Mouse (Mus musculus) CD4-positive helper T cell, adult 2 months (primary cell): ENCODE measurements around the gene C530008M17Rik.
A peak's percentile ranks its signal among the peaks of the same experiment; 100 is the strongest.

Experiments
- DNase-seq: peaks from one replicate; pipeline ENCODE4 v3.0.0-alpha.2; 2012; ENCODE audit warnings: low read depth, missing footprints, low spot score

C530008M17Rik gene

GRCm38 (mm10) chr5:76773492-76774158, 117.3 kb downstream of the C530008M17Rik start:
- DNase-seq, result no peak

GRCm38 (mm10) chr5:76779094-76779615, 122.8 kb downstream of the C530008M17Rik start:
- DNase-seq, result peak; percentile 32

GRCm38 (mm10) chr5:76781943-76782342, 125.6 kb downstream of the C530008M17Rik start:
- DNase-seq, result no peak

- DNase-seq, result no peak
These were observed 126.2 kb downstream of the C530008M17Rik start for GRCm38 (mm10) chr5:76782414-76783103.

- no peak for DNase-seq
These were observed 126.8 kb downstream of the C530008M17Rik start for GRCm38 (mm10) chr5:76783104-76783441.

- no peak for DNase-seq
These were observed 127.9 kb downstream of the C530008M17Rik start for GRCm38 (mm10) chr5:76784151-76784723.

GRCm38 (mm10) chr5:76785013-76785412, 128.7 kb downstream of the C530008M17Rik start:
- no peak for DNase-seq

- no peak for DNase-seq
These were observed 133.6 kb downstream of the C530008M17Rik start for GRCm38 (mm10) chr5:76789881-76790280.

GRCm38 (mm10) chr5:76791280-76791679, 135.0 kb downstream of the C530008M17Rik start:
- DNase-seq, result no peak

GRCm38 (mm10) chr5:76792720-76793119, 136.4 kb downstream of the C530008M17Rik start:
- no peak for DNase-seq

- no peak for DNase-seq
These were observed 141.7 kb downstream of the C530008M17Rik start for GRCm38 (mm10) chr5:76798043-76798442.

GRCm38 (mm10) chr5:76799471-76799870, 143.2 kb downstream of the C530008M17Rik start:
- no peak for DNase-seq

GRCm38 (mm10) chr5:76809031-76809430, 152.7 kb downstream of the C530008M17Rik start:
- DNase-seq, result no peak

- DNase-seq, result no peak
These were observed 158.7 kb downstream of the C530008M17Rik start for GRCm38 (mm10) chr5:76815035-76815434.

GRCm38 (mm10) chr5:76815786-76816455, 159.6 kb downstream of the C530008M17Rik start:
- DNase-seq, result no peak

GRCm38 (mm10) chr5:76816748-76817147, 160.4 kb downstream of the C530008M17Rik start:
- no peak for DNase-seq

- DNase-seq, result no peak
These were observed 161.4 kb downstream of the C530008M17Rik start for GRCm38 (mm10) chr5:76817678-76818077.

GRCm38 (mm10) chr5:76818807-76819206, 162.5 kb downstream of the C530008M17Rik start:
- DNase-seq, result no peak

GRCm38 (mm10) chr5:76822097-76822496, 165.8 kb downstream of the C530008M17Rik start:
- no peak for DNase-seq

- no peak for DNase-seq
These were observed 172.4 kb downstream of the C530008M17Rik start for GRCm38 (mm10) chr5:76828527-76829240.

GRCm38 (mm10) chr5:76832529-76833210, 176.4 kb downstream of the C530008M17Rik start:
- DNase-seq, result no peak
